Mouse (Mus musculus) heart, postnatal 36 days (tissue): Measurements from ENCODE around the gene Olfr49. TPM values are rescaled to one million over a fixed set of nuclear protein-coding genes. Genes with fewer than 3 reads are reported as not detected.
A peak's percentile ranks its signal among the peaks of the same experiment; 100 is the strongest.
"Not testable (repeated sequence)": the region's sequence is repeated elsewhere in the genome, so short reads cannot be mapped to it uniquely, and the experiment has no call there.

ENCODE experiments used
- DNase-seq, 2 experiments: peaks; one replicate each; pipeline ENCODE4 v3.0.0; 2021 to 2022
- intact Hi-C: fragments of 180-260 bp; cut with DNase I; formaldehyde crosslinking; loops from one replicate; pipeline ENCODE4 v1.15.1; 2025
- total RNA-seq, 2 experiments: library from RNA; stranded (reverse); gene quantifications; 2 replicates each; pipeline ENCODE4 v1.2.3; 2021

The Olfr49 gene
- total RNA-seq, 2 experiments from 2014 or later, result not detected

- DNase-seq, result peak in 1 of 2 experiments; percentile 14
- intact Hi-C loops, result loop anchor here (10.0 kb wide), 1 partner anchor 451 kb away; the partner anchor contains the start of genes 1700123O20Rik and Acin1
These were observed 51.1 kb downstream of the Olfr49 start for GRCm38 (mm10) chr14:54233559-54234143.

- DNase-seq, result peak in 1 of 2 experiments; percentile 48
- intact Hi-C loops, result loop anchor here (10.0 kb wide), 1 partner anchor 452 kb away; the partner anchor contains the start of genes 1700123O20Rik and Acin1
These were observed 51.8 kb downstream of the Olfr49 start for GRCm38 (mm10) chr14:54232811-54233558.

- no peak for DNase-seq
- intact Hi-C loops, result loop anchor here (10.0 kb wide), 1 partner anchor 453 kb away; the partner anchor contains the start of genes 1700123O20Rik and Acin1
These were observed 52.6 kb downstream of the Olfr49 start for GRCm38 (mm10) chr14:54232143-54232542.

- intact Hi-C loops, result loop anchor here (10.0 kb wide), 1 partner anchor 453 kb away; the partner anchor contains the start of genes 1700123O20Rik and Acin1
- no peak for DNase-seq
These were observed 53.4 kb downstream of the Olfr49 start for GRCm38 (mm10) chr14:54231176-54231956.

- no peak for DNase-seq
- intact Hi-C loops, result loop anchor here (10.0 kb wide), 1 partner anchor 454 kb away; the partner anchor contains the start of genes 1700123O20Rik and Acin1
These were observed 54.0 kb downstream of the Olfr49 start for GRCm38 (mm10) chr14:54230638-54231150.

GRCm38 (mm10) chr14:54229849-54230248, 54.9 kb downstream of the Olfr49 start:
- intact Hi-C loops, result loop anchor here (2.0 to 10.0 kb wide), 3 partner anchors 183 to 455 kb away; partner anchors contain the start of genes 1700123O20Rik, Acin1, Cdh24 and Gm17606
- DNase-seq, result not testable (repeated sequence)

GRCm38 (mm10) chr14:54228933-54229713, 55.6 kb downstream of the Olfr49 start:
- intact Hi-C loops, result loop anchor here (1.0 to 5.0 kb wide), 5 partner anchors 184 to 413 kb away; partner anchors contain the start of genes Cdh24 and Gm17606
- no peak for DNase-seq

- intact Hi-C loops, result loop anchor here (1.0 to 5.0 kb wide), 5 partner anchors 184 to 414 kb away; partner anchors contain the start of genes Cdh24 and Gm17606
These were observed 56.2 kb downstream of the Olfr49 start for GRCm38 (mm10) chr14:54228501-54228900.

More at GRCm38 (mm10) chr14:54228501-54228900, 56.2 kb downstream of the Olfr49 start:
- no peak for DNase-seq

Other genes with a start within 250 kb of the Olfr49 start
- 100 to 1,000 TPM in 1 of 2 experiments, 10 to 100 TPM in 1; 96.6 to 101 TPM for gene Dad1, start 30.8 kb downstream of the Olfr49 start, total RNA-seq
- 10 to 100 TPM; 52.2 to 59.7 TPM for gene Abhd4, start 30.8 kb downstream of the Olfr49 start, total RNA-seq
- gene Oxa1l, start 75.9 kb upstream of the Olfr49 start, total RNA-seq, result 10 to 100 TPM; 97.2 to 98.9 TPM
- gene Slc7a7, start 132.8 kb upstream of the Olfr49 start, total RNA-seq, result 1 to 10 TPM; 4.1 to 6.1 TPM
- 100 to 1,000 TPM; 118 to 126 TPM for gene Mrpl52, start 142.0 kb upstream of the Olfr49 start, total RNA-seq
- 10 to 100 TPM; 12.6 to 19.1 TPM for gene Mmp14, start 146.7 kb upstream of the Olfr49 start, total RNA-seq
- gene Lrp10, start 179.2 kb upstream of the Olfr49 start, total RNA-seq, result 10 to 100 TPM; 55.5 to 57.6 TPM
- not detected for gene Rem2, start 191.2 kb upstream of the Olfr49 start, total RNA-seq
- 10 to 100 TPM; 30.3 to 37.7 TPM for gene Prmt5, start 232.6 kb upstream of the Olfr49 start, total RNA-seq